Mouse (Mus musculus) CD4-positive, CD25-positive, alpha-beta regulatory T cell (primary cell): ENCODE data around the gene Kctd11. TPM values are rescaled to one million over a fixed set of nuclear protein-coding genes. Genes with fewer than 3 reads are reported as not detected.

ENCODE experiments used
- polyA plus RNA-seq: library from polyadenylated mRNA; unstranded; fragments of 100-300 nt; shearing (Covaris generic); gene quantifications from one replicate; pipeline ENCODE4 v1.2.1, GENCODE M21; 2017

Gene Kctd11
- 1.3 TPM for polyA plus RNA-seq

DNA sequence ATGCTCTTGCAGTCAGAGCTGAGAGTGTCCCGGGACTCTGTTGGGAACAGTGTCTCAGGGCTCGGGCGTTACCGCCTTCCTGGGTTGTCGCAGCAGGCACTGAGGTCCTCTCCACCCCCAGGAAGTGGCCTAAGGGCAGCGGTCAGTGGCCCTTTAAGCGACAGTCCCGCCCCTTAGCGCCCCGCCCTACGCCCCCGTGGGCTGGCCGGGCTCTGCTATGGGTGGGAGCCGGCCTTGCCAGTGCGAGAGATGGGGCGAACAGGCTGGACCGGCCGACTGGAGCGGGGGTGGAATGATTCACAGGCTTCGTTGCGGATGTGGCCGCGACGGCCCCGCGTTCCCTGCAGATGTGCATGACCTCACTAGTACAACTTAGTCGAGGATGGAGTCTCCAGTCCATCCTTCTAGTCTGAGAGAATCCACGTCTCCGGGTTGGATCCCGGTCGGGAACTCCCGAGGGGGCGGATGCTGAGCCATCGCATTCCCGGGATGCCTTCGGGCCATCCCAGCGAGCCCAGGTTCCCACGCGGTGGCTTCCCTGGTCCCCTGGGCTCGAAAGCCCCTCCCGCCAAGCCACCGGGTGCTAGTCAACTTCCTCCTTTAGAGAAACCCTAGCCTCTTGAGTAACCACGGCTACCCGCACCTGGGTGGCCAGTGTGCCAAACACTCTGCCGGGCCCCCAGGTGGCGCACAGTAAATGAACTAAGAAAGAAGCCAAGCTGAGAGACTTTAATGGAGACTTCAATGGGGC is at the start of gene Kctd11:
Kctd11 (minus strand) TSS at position 554 of the 751 bp plus-strand sequence.

DNA sequence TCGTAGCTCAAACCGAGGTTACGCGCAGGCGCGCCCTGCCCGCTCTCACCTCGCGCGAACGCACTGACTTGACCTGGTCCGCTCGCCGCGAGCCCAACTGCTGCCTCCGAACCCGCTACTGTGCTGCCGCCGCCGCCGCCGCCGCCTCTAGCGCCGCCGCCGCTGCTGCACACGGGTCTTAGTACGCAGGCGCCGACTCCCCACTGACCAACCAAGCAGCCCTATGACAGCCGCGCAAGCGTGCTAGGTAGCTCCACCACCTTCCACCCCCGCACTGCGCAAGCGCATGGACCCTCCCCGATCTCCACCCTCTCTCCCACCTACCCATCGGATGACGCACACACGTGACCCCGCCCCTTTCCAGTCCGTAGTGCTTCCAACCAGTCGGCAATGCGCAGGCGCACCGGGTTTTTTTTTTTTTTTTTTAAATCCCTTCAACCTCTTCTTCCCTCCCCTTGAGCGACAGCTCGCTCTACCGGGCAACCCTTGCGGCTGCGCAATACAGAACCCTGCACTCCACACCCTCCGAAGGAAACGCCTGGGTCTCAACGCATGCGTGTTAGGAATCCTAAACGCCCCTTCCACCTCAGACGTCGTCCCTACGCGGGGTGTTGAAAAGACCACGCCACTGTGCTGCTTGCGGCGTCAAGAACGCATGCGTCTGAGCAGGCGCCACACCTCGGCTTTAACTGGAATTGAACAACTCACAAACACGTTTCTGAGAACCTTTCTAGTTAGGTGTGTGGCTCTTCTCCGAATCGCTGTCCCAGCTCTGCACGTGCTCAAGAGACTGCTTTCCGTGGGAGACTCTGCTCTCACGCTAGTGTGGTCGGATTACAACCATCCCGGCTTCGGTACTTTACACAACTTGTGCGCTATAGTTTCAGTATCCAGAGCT is 40.2 kb upstream of the Kctd11 start, which contains the start of gene Eif5a:
Eif5a (minus strand) TSS at position 845 of the 898 bp plus-strand sequence.

DNA sequence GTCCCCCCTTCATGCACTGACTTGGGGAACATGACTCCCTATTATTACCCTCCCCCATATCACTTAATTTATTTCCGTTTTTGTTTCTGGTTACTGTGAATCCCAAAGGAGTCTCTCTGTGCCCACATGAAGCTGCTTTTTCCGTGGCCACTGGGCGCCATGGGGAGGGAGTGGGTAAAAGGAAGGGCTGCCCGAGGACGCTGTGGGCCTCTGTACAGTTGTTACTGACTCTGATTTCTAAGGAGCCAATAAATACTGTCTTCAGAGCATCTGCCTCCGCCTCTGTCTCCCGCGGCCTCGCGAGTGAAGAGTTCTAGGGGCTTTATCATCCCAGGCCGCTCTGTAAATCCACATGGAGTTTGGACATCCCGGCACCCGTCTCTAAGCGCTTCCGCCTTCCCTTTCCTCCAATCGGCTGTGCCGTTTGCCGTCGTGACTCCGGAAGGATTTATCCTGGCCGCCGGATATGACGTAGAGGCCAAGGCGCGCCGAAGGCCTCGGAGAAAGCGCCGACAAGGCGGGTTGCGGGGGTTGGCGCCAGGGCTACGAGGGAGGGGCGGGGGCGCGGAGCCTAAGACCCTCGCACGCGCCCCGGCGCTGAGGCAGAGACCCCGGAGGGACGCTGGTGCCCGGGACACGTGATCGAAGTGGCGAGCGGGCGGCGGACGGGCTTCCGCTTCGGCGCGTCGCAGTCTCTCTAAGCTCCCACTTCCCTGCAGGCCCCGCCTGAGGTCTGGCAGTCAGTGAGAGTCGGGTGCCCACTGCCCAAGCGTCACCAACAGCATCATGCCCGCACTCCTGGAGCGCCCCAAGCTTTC is 32.6 kb upstream of the Kctd11 start, which contains the start of gene Gps2:
Gps2 (plus strand) TSS at position 335 of the 818 bp plus-strand sequence.

DNA sequence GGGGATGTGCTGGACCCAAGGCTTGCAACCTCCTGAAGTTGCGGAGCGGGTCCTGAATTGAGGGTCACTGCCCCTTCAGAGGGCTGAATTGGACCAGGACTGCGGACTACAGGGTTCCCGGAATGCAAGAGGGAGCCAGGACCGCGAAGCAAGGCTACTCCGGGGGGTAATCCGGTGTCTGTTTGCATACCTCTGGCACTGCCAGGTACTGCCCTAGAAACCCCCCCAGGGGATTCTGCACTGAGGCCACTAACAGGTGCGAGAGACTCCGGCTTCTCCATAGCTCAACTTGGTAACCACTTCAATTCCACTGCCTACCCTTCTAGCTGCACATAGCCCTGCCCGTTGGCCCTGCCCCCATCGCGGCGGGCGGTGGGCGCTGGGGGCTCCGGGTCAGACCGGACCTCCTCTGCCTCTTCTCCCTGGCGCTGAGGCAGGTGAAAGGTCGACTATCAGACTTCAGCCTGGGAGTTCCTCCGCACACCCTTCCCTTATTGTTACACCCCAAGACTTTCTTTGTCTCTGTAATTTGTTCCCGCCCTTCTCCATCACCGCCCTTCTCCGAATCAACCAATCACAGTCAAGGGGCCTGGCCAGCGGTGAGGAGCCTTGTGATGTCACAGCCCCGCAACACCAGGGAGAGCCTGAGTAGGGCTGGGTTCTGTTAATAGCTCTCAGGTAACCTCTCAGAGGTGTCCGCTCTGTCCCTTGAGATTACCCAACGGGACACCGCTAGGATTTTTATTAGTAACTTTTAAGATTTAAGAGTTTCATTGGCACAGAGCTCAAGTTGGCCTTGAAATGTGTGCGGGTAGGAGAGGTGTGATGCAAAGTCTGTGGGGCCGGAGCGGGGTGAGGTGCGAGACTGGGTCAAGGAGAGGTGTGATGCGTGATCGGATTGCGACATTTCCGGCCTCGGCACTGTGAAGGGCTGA is 19.5 kb upstream of the Kctd11 start, which contains the start of the genes 2810408A11Rik and Neurl4:
2810408A11Rik (minus strand) TSS at position 517 of the 935 bp plus-strand sequence.
Neurl4 (plus strand) TSS at position 602 of the 935 bp plus-strand sequence.

DNA sequence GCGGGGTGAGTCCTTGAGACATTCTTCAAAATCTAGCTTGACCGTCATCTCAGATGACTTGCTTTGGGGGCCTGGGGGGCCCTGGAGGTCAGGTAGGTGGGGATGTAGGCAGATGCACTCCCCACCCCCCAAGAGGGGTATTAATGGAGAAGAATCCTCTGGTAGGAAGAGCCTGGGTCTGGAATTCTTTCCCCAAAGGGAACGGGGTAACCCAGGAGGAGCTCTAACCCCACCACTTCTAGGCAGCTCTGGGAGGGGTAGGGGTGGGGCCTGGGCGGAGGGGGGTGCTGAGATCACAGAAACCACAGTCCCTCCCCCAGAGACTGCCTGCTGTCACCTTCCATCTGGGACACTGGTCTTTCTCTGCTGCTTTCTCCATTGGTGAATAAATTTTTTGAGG is 14.1 kb upstream of the Kctd11 start, which contains the start of gene Acap1:
Acap1 (minus strand) TSS at position 249 of the 400 bp plus-strand sequence.

DNA sequence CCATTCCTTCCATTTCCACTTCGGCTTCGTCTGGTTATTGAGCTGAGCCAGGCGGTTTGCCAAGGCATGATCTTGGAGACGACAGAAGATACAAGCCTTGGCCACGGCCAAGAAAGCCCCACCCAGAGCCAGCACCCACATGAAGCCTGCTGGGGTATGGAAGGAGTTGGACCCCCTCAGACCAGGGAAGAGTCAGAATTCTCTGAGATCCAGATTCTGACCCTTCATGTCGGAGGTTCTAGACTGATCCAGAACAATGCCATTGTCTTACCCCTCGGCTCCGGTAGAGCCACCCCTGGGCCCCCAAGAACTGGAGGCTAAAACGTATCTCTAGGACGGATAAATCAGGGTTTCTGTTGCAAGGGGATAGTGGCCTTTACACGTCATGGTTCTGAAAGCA is 3.3 kb downstream of the Kctd11 start, which contains the start of gene Tmem95:
Tmem95 (minus strand) TSS at position 141 of the 400 bp plus-strand sequence.

DNA sequence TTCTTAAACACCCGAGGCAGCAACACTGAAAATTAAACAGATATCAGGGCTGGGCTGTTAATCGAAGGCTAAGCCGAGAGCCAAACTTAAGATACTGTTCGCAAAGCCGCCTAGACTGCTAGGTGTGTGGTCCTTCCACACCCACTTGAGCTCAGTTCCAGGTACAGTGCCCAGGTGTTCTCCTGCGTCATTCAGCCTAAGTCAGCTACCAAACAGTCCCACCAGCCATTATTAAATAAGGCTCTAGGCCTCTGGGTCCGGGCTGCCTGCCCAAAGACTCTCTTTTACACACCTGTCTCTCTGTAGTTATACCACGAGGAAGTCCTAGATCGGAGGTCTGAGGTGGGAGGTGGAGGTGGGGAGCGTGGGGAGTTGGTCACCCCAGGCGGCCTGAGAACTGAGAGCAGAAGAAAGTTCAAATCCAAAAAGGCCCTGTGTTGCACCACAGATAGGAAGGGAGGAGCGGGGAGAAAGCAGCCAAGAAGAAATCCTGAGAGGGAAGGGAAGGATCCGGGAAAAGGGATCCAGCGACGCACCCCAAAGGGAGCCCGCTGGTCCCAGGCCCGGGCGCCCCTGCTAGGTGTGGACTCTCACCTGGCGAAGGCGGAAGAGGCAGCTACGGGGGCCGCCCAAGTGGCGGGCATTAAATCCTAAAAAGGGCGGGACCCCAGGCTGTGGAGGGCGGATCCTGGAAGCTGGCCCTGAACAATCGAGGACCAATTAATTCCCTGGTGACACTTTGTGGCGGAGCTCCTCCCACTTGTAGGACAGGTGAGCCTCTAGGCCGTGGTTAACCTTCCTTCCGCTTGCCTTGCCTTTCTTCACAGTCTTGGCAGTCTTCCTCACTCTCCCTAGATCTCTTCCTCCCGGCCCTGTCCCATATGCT is 22.9 kb downstream of the Kctd11 start, which contains the start of gene Tnk1:
Tnk1 (minus strand) TSS at position 618 of the 886 bp plus-strand sequence.

DNA sequence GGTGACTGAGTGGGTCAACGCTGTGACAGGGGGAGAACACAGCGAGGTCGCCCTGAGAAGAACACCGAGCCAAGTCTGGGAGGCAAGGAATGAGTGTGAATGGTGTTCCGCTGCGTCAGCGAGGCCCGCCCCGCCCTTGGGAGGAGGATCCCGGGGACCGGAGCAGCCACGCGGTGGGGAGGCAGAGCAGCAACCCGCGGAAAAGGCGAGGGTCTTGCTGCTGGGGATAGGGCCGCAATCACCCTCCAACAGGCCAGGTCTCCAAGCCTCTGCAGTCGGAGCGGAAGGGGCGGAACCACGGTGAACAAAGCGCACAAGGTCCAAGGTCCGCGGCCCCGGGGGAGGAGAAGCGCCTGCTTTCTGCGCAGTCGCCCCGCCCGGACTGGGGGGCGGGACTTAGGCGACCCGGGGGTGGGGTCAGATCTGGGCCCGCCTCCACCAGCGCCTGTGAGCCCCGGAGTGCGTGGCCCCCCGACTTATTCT is 35.0 kb downstream of the Kctd11 start, which contains the start of gene Plscr3:
Plscr3 (plus strand) TSS at position 179 of the 483 bp plus-strand sequence.

DNA sequence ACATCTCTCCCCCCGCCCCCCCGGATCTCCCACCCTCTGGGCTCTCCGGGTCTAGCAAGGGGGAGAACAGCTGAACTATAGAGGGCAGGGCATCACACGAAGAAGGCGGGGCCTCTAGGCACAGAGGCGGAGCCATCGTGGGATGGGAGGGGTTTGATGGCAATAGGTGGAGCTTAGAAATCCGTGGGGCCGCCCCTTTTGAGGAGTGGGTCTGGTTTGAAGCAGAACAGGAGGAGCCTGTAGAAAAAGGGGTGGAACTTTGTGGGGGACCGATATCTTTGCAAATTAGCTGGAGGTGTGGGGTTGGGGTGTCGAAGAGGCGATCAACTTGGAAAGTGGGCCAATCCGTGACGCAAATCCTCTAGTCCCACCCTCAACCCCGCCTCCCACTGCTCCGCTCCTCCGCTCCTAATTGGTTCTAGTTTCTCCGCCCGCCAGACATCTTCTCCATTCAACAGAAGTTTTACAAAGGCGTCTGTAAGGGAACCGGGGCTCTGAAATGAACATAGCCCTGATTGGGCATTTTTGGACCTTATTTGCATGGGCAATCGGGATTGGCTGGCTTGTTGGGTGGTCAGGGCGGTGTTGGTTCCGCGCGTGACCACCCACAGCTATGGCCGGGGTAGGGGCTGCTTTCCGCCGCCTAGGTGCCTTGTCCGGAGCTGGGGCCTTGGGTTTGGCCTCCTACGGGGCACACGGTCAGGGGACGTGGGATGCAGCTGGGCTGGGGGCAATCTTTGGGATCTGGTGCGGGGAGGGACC is 43.1 kb downstream of the Kctd11 start, which contains the start of gene Tmem256:
Tmem256 (plus strand) TSS at position 563 of the 762 bp plus-strand sequence.

DNA sequence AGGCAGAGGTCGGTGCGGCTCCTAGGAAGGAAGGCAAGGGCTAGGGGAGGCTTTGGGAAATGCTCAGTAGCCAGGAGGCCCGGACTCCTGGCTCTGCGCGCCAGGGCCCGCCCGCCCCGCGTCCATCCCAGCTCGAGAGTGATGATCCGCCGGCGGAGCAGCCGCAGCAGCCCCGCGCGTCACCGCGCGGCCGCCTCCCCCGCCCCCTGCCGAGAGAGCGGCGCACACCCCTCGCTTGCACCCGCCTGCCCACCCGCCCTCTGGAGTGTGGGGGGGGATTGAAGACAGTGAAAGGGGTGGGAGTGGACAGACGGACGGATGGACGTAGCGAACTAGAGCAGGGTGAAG is 43.6 kb downstream of the Kctd11 start, which contains the start of gene Nlgn2:
Nlgn2 (minus strand) TSS at position 181 of the 348 bp plus-strand sequence.

Other genes starting within 250 kb of the Kctd11 start
- gene Fxr2, start 248.4 kb downstream of the Kctd11 start, polyA plus RNA-seq, result 63.2 TPM
- gene Sox15, start 226.1 kb downstream of the Kctd11 start, polyA plus RNA-seq, result not detected
- gene Mpdu1, start 218.8 kb downstream of the Kctd11 start, polyA plus RNA-seq, result 66.0 TPM
- gene Cd68, start 215.3 kb downstream of the Kctd11 start, polyA plus RNA-seq, result 4.3 TPM
- gene Eif4a1, start 209.0 kb downstream of the Kctd11 start, polyA plus RNA-seq, result 654 TPM
- gene Senp3, start 199.3 kb downstream of the Kctd11 start, polyA plus RNA-seq, result 43.8 TPM
- gene Tnfsf13, start 195.6 kb downstream of the Kctd11 start, polyA plus RNA-seq, result not detected
- gene Tnfsf12, start 185.6 kb downstream of the Kctd11 start, polyA plus RNA-seq, result not detected
- gene Tnfsfm13, start 185.3 kb downstream of the Kctd11 start, polyA plus RNA-seq, result not detected
- gene Polr2a, start 122.8 kb downstream of the Kctd11 start, polyA plus RNA-seq, result 50.4 TPM
- 0.12 TPM for gene Slc35g3, start 119.4 kb downstream of the Kctd11 start, polyA plus RNA-seq
- 5.5 TPM for gene Zbtb4, start 115.5 kb downstream of the Kctd11 start, polyA plus RNA-seq
- 3.7 TPM for gene Chrnb1, start 85.5 kb downstream of the Kctd11 start, polyA plus RNA-seq
- gene Fgf11, start 79.5 kb downstream of the Kctd11 start, polyA plus RNA-seq, result not detected
- gene Tmem102, start 75.8 kb downstream of the Kctd11 start, polyA plus RNA-seq, result not detected
- gene Gm39566, start 66.1 kb downstream of the Kctd11 start, polyA plus RNA-seq, result not detected
- not detected for gene Spem2, start 62.9 kb downstream of the Kctd11 start, polyA plus RNA-seq
- not detected for gene Spem1, start 59.2 kb downstream of the Kctd11 start, polyA plus RNA-seq
- 0.85 TPM for gene Nlgn2, start 43.6 kb downstream of the Kctd11 start, polyA plus RNA-seq
- 77.8 TPM for gene Tmem256, start 42.9 kb downstream of the Kctd11 start, polyA plus RNA-seq
- 32.7 TPM for gene Plscr3, start 35.0 kb downstream of the Kctd11 start, polyA plus RNA-seq
- gene Tnk1, start 22.7 kb downstream of the Kctd11 start, polyA plus RNA-seq, result not detected
- gene Tmem95, start 3.4 kb downstream of the Kctd11 start, polyA plus RNA-seq, result not detected
- gene Acap1, start 14.1 kb upstream of the Kctd11 start, polyA plus RNA-seq, result 552 TPM
- gene 2810408A11Rik, start 19.6 kb upstream of the Kctd11 start, polyA plus RNA-seq, result 4.4 TPM
- 7.7 TPM for gene Neurl4, start 19.7 kb upstream of the Kctd11 start, polyA plus RNA-seq
- 203 TPM for gene Gps2, start 32.5 kb upstream of the Kctd11 start, polyA plus RNA-seq
- 1,414 TPM for gene Eif5a, start 40.6 kb upstream of the Kctd11 start, polyA plus RNA-seq
- gene Ybx2, start 54.4 kb upstream of the Kctd11 start, polyA plus RNA-seq, result not detected
- gene Slc2a4, start 66.8 kb upstream of the Kctd11 start, polyA plus RNA-seq, result not detected
- gene Cldn7, start 83.4 kb upstream of the Kctd11 start, polyA plus RNA-seq, result not detected
- gene Ctdnep1, start 99.8 kb upstream of the Kctd11 start, polyA plus RNA-seq, result 60.1 TPM
- gene Elp5, start 101.1 kb upstream of the Kctd11 start, polyA plus RNA-seq, result 67.1 TPM
- gene Gabarap, start 109.7 kb upstream of the Kctd11 start, polyA plus RNA-seq, result 380 TPM
- 88.2 TPM for gene Phf23, start 114.4 kb upstream of the Kctd11 start, polyA plus RNA-seq
- gene Dvl2, start 119.2 kb upstream of the Kctd11 start, polyA plus RNA-seq, result 32.1 TPM
- gene Acadvl, start 134.0 kb upstream of the Kctd11 start, polyA plus RNA-seq, result 110 TPM
- gene Dlg4, start 135.5 kb upstream of the Kctd11 start, polyA plus RNA-seq, result 6.1 TPM
- not detected for gene Asgr1, start 172.7 kb upstream of the Kctd11 start, polyA plus RNA-seq
- not detected for gene Asgr2, start 211.2 kb upstream of the Kctd11 start, polyA plus RNA-seq
- not detected for gene Mgl2, start 248.9 kb upstream of the Kctd11 start, polyA plus RNA-seq